Mouse (Mus musculus): ENCODE measurements around the gene Ilf3. TPM values are rescaled to one million over a fixed set of nuclear protein-coding genes. Genes with fewer than 3 reads are reported as not detected.

Ilf3 gene
- total and polyA plus RNA-seq, 3 experiments, result 22.6 to 29.0 (median 27.7) TPM

DNA sequence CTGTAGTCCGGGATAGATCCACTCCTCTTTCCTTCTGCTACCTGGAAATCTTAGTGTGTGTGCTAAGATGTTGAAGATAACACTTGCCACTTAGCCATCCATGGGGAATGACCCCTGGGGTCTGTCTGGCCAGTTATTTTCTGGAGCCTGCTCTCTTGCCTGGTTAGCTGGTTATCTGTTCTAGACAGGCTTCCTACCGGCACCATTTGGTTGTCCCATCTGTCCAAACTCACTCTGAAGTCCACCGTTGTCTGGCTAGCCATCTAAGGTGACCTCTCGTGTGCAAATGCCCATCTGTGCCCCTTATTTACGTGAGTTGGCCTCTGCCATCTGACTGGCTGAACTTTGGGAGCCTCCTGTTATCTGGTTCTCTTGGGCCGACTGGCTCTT is 57.9 kb downstream of the Ilf3 start:
- Histone ChIP-seq H3K4me1 (ENCODE audit: control insufficient read depth, insufficient read depth, low read length) (peaks cover 25% of the 10 kb centered on the region), H3K36me3 (ENCODE audit: control insufficient read depth, insufficient read depth, low read length) (peaks cover 11% of the 10 kb centered on the region), H3K27me3 (ENCODE audit: control insufficient read depth, insufficient read depth, low read length) (no peaks in the 10 kb centered on the region), H3K27ac (peak overlapping the region; percentile 97), H3K4me3 (peak overlapping the region; percentile 79), H3K79me2 (replicated peaks; ENCODE audit: control insufficient read depth, insufficient read depth, low read length) (peaks cover 7% of the 10 kb centered on the region), H3K9ac (ENCODE audit: low read depth, low read length) (peak overlapping the region; percentile 91)
- TF ChIP-seq POLR2A (IDR thresholded peaks at IDR 0.05; ENCODE audit: insufficient read depth, low read depth, low read length), result no peak
- TF ChIP-seq EP300 (IDR thresholded peaks at IDR 0.05; ENCODE audit: insufficient read depth, low read depth, low read length), result no peak
- no peak for TF ChIP-seq CTCF (IDR thresholded peaks at IDR 0.05)
- 2% methylated on average over 6 of the region's 6 CpGs for WGBS
- intact Hi-C loops (cut with DNase I), result loop anchor here (1.0 kb wide), 1 partner anchor 38 kb away; no protein-coding TSS in a partner anchor
- no peak for DNase-seq

DNA sequence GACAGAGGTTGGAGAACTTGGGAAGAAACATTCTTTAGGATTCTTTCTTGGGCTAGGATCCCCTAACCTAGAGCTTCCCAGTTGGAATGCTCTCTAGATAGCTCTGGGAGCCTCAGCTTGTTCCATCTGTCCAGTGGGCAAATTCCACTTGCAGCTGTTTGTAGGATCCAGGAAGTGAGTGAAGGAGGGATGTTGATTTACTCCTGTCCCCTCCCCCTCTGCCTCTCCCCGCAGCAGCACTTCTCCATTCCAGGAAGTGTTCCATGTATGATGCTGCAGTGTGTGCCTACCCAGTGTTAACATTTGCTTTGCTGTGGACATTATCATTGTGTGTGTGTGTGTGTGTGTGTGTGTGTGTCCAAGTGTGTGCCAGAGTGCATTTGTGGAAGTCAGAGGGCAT is 58.3 kb downstream of the Ilf3 start:
- no peak for DNase-seq
- intact Hi-C loops (cut with DNase I), result no loop called here

DNA sequence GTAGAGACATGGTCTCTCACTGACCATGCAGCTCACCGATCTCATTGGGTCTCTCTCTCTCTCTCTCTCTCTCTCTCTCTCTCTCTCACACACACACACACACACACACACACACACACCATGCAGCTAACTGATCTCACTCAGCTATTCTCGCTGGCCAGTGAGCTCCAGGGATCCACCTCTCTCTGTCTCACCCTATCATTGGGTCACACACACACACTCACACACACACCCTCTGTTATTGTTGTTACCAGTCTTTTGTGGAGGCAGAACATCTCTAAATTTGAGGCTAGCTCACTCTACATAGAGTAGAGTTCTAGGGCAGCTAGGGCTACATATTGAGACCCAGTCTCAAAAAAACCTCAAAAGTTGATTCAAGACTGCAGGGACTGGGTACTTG is 58.9 kb downstream of the Ilf3 start:
- Histone ChIP-seq H3K9ac (ENCODE audit: low read depth, low read length) (no peak overlapping the region), H3K4me3 (no peak overlapping the region)
- 42% methylated on average over 2 of the region's 2 CpGs for WGBS

More for the DNA sequence above, 58.3 kb downstream of the Ilf3 start:
- H3K4me1 ChIP-seq (ENCODE audit: control insufficient read depth, insufficient read depth, low read length), result peaks cover 28% of the 10 kb centered on the region
- no peak for TF ChIP-seq EP300 (IDR thresholded peaks at IDR 0.05; ENCODE audit: insufficient read depth, low read depth, low read length)
- TF ChIP-seq CTCF (IDR thresholded peaks at IDR 0.05), result no peak
- no peak for TF ChIP-seq POLR2A (IDR thresholded peaks at IDR 0.05; ENCODE audit: insufficient read depth, low read depth, low read length)
- peak overlapping the region; percentile 79 for H3K4me3 ChIP-seq
- H3K36me3 ChIP-seq (ENCODE audit: control insufficient read depth, insufficient read depth, low read length), result peaks cover 11% of the 10 kb centered on the region
- peak overlapping the region; percentile 97 for H3K27ac ChIP-seq
- H3K9ac ChIP-seq (ENCODE audit: low read depth, low read length), result peak overlapping the region; percentile 91
- H3K79me2 ChIP-seq (replicated peaks; ENCODE audit: control insufficient read depth, insufficient read depth, low read length), result peaks cover 8% of the 10 kb centered on the region
- WGBS, result 0% methylated on average over 1 of the region's 1 CpGs
- H3K27me3 ChIP-seq (ENCODE audit: control insufficient read depth, insufficient read depth, low read length), result no peaks in the 10 kb centered on the region

DNA sequence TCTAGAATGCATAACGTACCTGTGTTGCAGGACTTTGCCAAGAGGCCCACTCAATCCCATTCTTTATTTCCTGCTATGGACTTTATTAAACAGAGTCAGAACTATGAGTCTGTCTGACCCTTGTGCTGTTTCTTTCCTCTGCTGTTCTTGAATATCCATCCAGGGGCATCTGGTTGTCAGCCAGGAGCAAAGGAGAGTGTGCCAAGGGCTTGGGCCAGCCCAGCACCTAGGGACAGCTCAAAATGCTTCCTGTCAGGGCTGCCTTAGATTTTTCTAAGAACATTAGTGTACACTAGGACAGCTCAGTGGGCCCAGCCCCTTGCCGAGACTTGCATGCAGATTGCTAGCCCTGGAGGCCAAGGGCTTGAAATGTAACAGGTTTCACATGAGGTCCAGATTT is 60.1 kb downstream of the Ilf3 start:
- Histone ChIP-seq H3K27ac (peak overlapping the region; percentile 52), H3K79me2 (replicated peaks; ENCODE audit: control insufficient read depth, insufficient read depth, low read length) (peaks cover 9% of the 10 kb centered on the region), H3K4me1 (ENCODE audit: control insufficient read depth, insufficient read depth, low read length) (peaks cover 32% of the 10 kb centered on the region), H3K27me3 (ENCODE audit: control insufficient read depth, insufficient read depth, low read length) (no peaks in the 10 kb centered on the region), H3K36me3 (ENCODE audit: control insufficient read depth, insufficient read depth, low read length) (peaks cover 11% of the 10 kb centered on the region), H3K9ac (ENCODE audit: low read depth, low read length) (0 out of 2 replicates have a peak overlapping the region, but pooled peaks have one; percentile 13), H3K4me3 (no peak overlapping the region)
- intact Hi-C loops (cut with DNase I), result no loop called here
- peak; percentile 58 to 61 for DNase-seq
- TF ChIP-seq POLR2A (IDR thresholded peaks at IDR 0.05; ENCODE audit: insufficient read depth, low read depth, low read length), result no peak
- TF ChIP-seq CTCF (IDR thresholded peaks at IDR 0.05), result no peak
- 25% methylated on average over 2 of the region's 2 CpGs for WGBS

More for the DNA sequence above, 58.9 kb downstream of the Ilf3 start:
- Histone ChIP-seq H3K27ac (no peak overlapping the region), H3K36me3 (ENCODE audit: control insufficient read depth, insufficient read depth, low read length) (peaks cover 11% of the 10 kb centered on the region), H3K4me1 (ENCODE audit: control insufficient read depth, insufficient read depth, low read length) (peaks cover 29% of the 10 kb centered on the region), H3K27me3 (ENCODE audit: control insufficient read depth, insufficient read depth, low read length) (no peaks in the 10 kb centered on the region), H3K79me2 (replicated peaks; ENCODE audit: control insufficient read depth, insufficient read depth, low read length) (peaks cover 8% of the 10 kb centered on the region)
- TF ChIP-seq CTCF (IDR thresholded peaks at IDR 0.05) (no peak), EP300 (IDR thresholded peaks at IDR 0.05; ENCODE audit: insufficient read depth, low read depth, low read length) (no peak), POLR2A (IDR thresholded peaks at IDR 0.05; ENCODE audit: insufficient read depth, low read depth, low read length) (no peak)
- intact Hi-C loops (cut with DNase I), result no loop called here
- no peak for DNase-seq

DNA sequence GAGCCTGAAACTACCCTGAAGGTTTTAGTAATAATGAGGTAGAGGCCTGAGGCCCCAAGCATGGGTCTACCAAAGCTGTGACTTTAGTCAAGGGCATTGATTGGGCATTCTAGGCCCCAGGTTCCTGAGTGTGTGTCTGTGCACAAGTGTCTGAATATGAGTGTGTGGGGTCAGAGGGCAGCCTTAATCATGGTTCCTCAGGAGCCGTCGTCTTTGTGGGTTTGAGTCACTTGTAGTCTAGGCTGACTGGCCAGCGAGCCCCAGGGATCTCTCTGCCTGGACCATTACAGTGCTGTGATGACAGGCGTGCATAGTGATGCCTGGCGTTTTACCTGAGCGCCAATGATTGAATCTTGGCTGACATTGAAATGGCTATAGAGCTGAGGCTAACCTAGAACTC is 60.5 kb downstream of the Ilf3 start:
- H3K27ac ChIP-seq, result peak overlapping the region; percentile 52
- H3K79me2 ChIP-seq (replicated peaks; ENCODE audit: control insufficient read depth, insufficient read depth, low read length), result peaks cover 9% of the 10 kb centered on the region
- no peak overlapping the region for H3K9ac ChIP-seq (ENCODE audit: low read depth, low read length)
- intact Hi-C loops (cut with DNase I), result no loop called here
- H3K4me1 ChIP-seq (ENCODE audit: control insufficient read depth, insufficient read depth, low read length), result peaks cover 32% of the 10 kb centered on the region
- 66% methylated on average over 6 of the region's 6 CpGs for WGBS
- no peak for DNase-seq
- TF ChIP-seq POLR2A (IDR thresholded peaks at IDR 0.05; ENCODE audit: insufficient read depth, low read depth, low read length) (no peak), EP300 (IDR thresholded peaks at IDR 0.05; ENCODE audit: insufficient read depth, low read depth, low read length) (no peak), CTCF (IDR thresholded peaks at IDR 0.05) (no peak)
- H3K36me3 ChIP-seq (ENCODE audit: control insufficient read depth, insufficient read depth, low read length), result peaks cover 11% of the 10 kb centered on the region
- H3K4me3 ChIP-seq, result no peak overlapping the region
- no peaks in the 10 kb centered on the region for H3K27me3 ChIP-seq (ENCODE audit: control insufficient read depth, insufficient read depth, low read length)

DNA sequence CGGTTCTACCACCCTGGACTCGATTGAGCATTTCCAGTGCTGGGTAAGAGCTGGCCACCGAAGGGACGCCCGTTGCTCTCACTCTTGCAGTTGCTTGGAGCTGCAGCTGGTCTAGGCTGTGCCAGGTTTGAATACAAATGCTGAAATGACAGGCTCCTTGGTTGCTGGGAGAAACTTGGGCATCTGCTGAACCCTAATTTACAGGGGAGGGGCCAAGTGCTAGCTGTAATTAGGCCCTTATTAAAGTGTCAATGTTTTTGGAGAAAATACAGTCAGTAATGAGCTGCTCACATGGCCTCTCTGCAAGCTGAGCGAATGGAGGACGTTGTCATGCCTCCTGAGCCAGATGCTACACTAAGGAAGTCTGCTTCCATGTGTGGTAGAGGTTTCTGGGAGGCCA is 63.1 kb downstream of the Ilf3 start:
- Histone ChIP-seq H3K27me3 (ENCODE audit: control insufficient read depth, insufficient read depth, low read length) (no peaks in the 10 kb centered on the region), H3K36me3 (ENCODE audit: control insufficient read depth, insufficient read depth, low read length) (peaks cover 11% of the 10 kb centered on the region), H3K4me3 (no peak overlapping the region), H3K79me2 (replicated peaks; ENCODE audit: control insufficient read depth, insufficient read depth, low read length) (peaks cover 12% of the 10 kb centered on the region), H3K27ac (no peak overlapping the region), H3K9ac (ENCODE audit: low read depth, low read length) (no peak overlapping the region), H3K4me1 (ENCODE audit: control insufficient read depth, insufficient read depth, low read length) (peaks cover 43% of the 10 kb centered on the region)
- TF ChIP-seq POLR2A (IDR thresholded peaks at IDR 0.05; ENCODE audit: insufficient read depth, low read depth, low read length) (no peak), EP300 (IDR thresholded peaks at IDR 0.05; ENCODE audit: insufficient read depth, low read depth, low read length) (no peak), CTCF (IDR thresholded peaks at IDR 0.05) (no peak)
- WGBS, result 71% methylated on average over 7 of the region's 7 CpGs
- intact Hi-C loops (cut with DNase I), result loop anchor here (2.0 kb wide), 1 partner anchor 16 kb away; no protein-coding TSS in a partner anchor
- DNase-seq, result no peak

Data from heart, adult 2 months (tissue).